Comparison of ENCODE assay signal across 19 mouse cellular contexts in the genomic region with DNA sequence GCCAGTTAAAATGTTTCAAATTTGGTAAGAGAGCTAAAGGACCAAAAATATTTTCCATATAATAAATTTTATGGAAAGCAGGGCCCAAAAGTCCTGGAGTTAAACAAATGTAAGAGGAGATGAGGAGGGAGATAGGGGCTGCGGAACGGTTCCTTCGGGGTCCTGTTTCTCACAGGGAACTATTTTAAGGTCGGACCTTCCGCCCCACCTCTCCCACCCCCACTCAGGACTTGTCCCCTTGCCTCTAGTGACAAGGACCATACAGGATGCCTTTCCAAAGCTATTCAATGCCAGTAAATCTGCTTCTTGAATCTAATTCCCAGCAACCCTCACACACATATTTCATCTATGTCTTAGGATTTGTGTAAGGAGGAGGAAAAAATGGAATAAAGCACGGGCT.
DNase-seq lines count a peak whose midpoint lies in the region; ATAC-seq and TF ChIP-seq lines count a peak whose summit lies in the region.
"Had no signal": no experiment of that assay in that cellular context is flagged by ENCODE, and none has a peak within 500 bp of the region (broad histone marks: within the 10 kb centered on the region; RNA-seq: fewer than 3 reads in every experiment).

No protein-coding gene starts in this region.

- WGBS in heart, adult 2 months, result 96% methylated on average over 6 of the region's 6 CpGs
- WGBS in heart, embryonic 12.5 days, result 91% methylated on average over 6 of the region's 6 CpGs
- WGBS in limb, embryonic 15.5 days, result 69% methylated on average over 6 of the region's 6 CpGs
- WGBS in midbrain, embryonic 11.5 days, result 96% methylated on average over 6 of the region's 6 CpGs

- no peak for DNase-seq in heart, adult 2 months
- DNase-seq in ZHBTc4 (ENCODE audit: low read depth, low spot score), result peak; percentile 61
- no peak for DNase-seq in lung, adult 18-20 months
- DNase-seq in midbrain, embryonic 11.5 days (ENCODE audit: low spot score, missing footprints), result no peak
- DNase-seq: adrenal gland, adult 2 months; adrenal gland, postnatal 25 days; cerebellum, adult 2 months; cerebellum, postnatal 10 days; heart, adult 18-20 months had no signal

- no peaks in the 10 kb centered on the region; the same call in 1 of the 2 replicates for H3K79me2 ChIP-seq in heart, adult 2 months (replicated peaks; ENCODE audit: control insufficient read depth, insufficient read depth, low read length)

- ATAC-seq in heart, embryonic 12.5 days (ENCODE audit: insufficient number of reproducible peaks, low FRiP score), result no peak
- ATAC-seq in limb, embryonic 15.5 days (ENCODE audit: insufficient number of reproducible peaks, low FRiP score, low TSS enrichment, low read depth), result no peak
- ATAC-seq in midbrain, embryonic 11.5 days (ENCODE audit: low FRiP score), result no peak
- ATAC-seq: forebrain, embryonic 14.5 days had no signal

- no peak overlapping the region for H3K4me2 ChIP-seq in heart, embryonic 12.5 days
- H3K4me2 ChIP-seq in limb, embryonic 15.5 days, result no peak overlapping the region
- H3K4me2 ChIP-seq in midbrain, embryonic 11.5 days, result no peak overlapping the region
- H3K4me2 ChIP-seq: heart, embryonic 11.5 days; hindbrain, embryonic 14.5 days had no signal

- H3K4me3 ChIP-seq in heart, adult 2 months, result no peak overlapping the region
- H3K4me3 ChIP-seq in heart, embryonic 12.5 days, result no peak overlapping the region
- peak overlapping the region; percentile 42 for H3K4me3 ChIP-seq in E14TG2a.4 (replicated peaks; ENCODE audit: low read length)
- H3K4me3 ChIP-seq in limb, embryonic 15.5 days, result no peak overlapping the region
- no peak overlapping the region for H3K4me3 ChIP-seq in midbrain, embryonic 11.5 days (ENCODE audit: low read depth, low read length)
- H3K4me3 ChIP-seq: embryonic facial prominence, embryonic 10.5 days; erythroblast, embryonic 14.5 days; forebrain, embryonic 10.5 days; hindbrain, embryonic 10.5 days had no signal

- TF ChIP-seq CTCF in heart, adult 2 months (IDR thresholded peaks at IDR 0.05), result no peak
- TF ChIP-seq CTCF in E14TG2a.4 (conservative IDR thresholded peaks at IDR 0.05; ENCODE audit: low read length), result no peak

- peaks cover 3% of the 10 kb centered on the region; the same call in 1 of the 2 replicates for H3K36me3 ChIP-seq in heart, adult 2 months (ENCODE audit: control insufficient read depth, insufficient read depth, low read length)
- no peaks in the 10 kb centered on the region for H3K36me3 ChIP-seq in heart, embryonic 12.5 days
- H3K36me3 ChIP-seq in E14TG2a.4 (ENCODE audit: insufficient read depth, low read length), result no peaks in the 10 kb centered on the region
- H3K36me3 ChIP-seq in limb, embryonic 15.5 days, result no peaks in the 10 kb centered on the region
- H3K36me3 ChIP-seq in midbrain, embryonic 11.5 days (ENCODE audit: control insufficient read depth, insufficient read depth, low read length), result no peaks in the 10 kb centered on the region
- H3K36me3 ChIP-seq: embryonic facial prominence, embryonic 10.5 days; forebrain, embryonic 10.5 days; hindbrain, embryonic 10.5 days had no signal

- peak overlapping the region; percentile 21 for H3K27ac ChIP-seq in heart, adult 2 months
- H3K27ac ChIP-seq in heart, embryonic 12.5 days (ENCODE audit: poor library complexity, severe bottlenecking), result no peak overlapping the region
- peak overlapping the region; percentile 27 for H3K27ac ChIP-seq in limb, embryonic 15.5 days
- no peak overlapping the region for H3K27ac ChIP-seq in midbrain, embryonic 11.5 days (ENCODE audit: low read depth, low read length)
- H3K27ac ChIP-seq: embryonic facial prominence, embryonic 10.5 days; forebrain, embryonic 10.5 days; hindbrain, embryonic 10.5 days; hindbrain, embryonic 14.5 days had no signal

- H3K4me1 ChIP-seq in heart, adult 2 months (ENCODE audit: control insufficient read depth, insufficient read depth, low read length), result peaks cover 12% of the 10 kb centered on the region
- H3K4me1 ChIP-seq in heart, embryonic 12.5 days (replicated peaks), result peaks cover 8% of the 10 kb centered on the region; the same call in 1 of the 2 replicates
- peaks cover 97% of the 10 kb centered on the region for H3K4me1 ChIP-seq in E14TG2a.4 (replicated peaks; ENCODE audit: low read depth, low read length)
- peaks cover 26% of the 10 kb centered on the region for H3K4me1 ChIP-seq in limb, embryonic 15.5 days
- H3K4me1 ChIP-seq in midbrain, embryonic 11.5 days (ENCODE audit: control insufficient read depth, insufficient read depth, low read length), result peaks cover 2% of the 10 kb centered on the region; the same call in 1 of the 2 replicates

- TF ChIP-seq POLR2A in heart, adult 2 months (IDR thresholded peaks at IDR 0.05; ENCODE audit: insufficient read depth, low read depth, low read length), result no peak

- intact Hi-C loops in heart, adult 2 months (cut with DNase I), result loop anchor here (1.0 kb wide), 1 partner anchor 132 kb away; no protein-coding TSS in a partner anchor

- no peaks in the 10 kb centered on the region for H3K27me3 ChIP-seq in heart, adult 2 months (ENCODE audit: control insufficient read depth, insufficient read depth, low read length)
- H3K27me3 ChIP-seq in heart, embryonic 12.5 days (replicated peaks), result no peaks in the 10 kb centered on the region
- no peaks in the 10 kb centered on the region for H3K27me3 ChIP-seq in E14TG2a.4 (ENCODE audit: insufficient read depth, low read length)
- no peaks in the 10 kb centered on the region for H3K27me3 ChIP-seq in limb, embryonic 15.5 days
- H3K27me3 ChIP-seq in midbrain, embryonic 11.5 days (ENCODE audit: control insufficient read depth, insufficient read depth, low read length), result no peaks in the 10 kb centered on the region

- no peaks in the 10 kb centered on the region for H3K9me3 ChIP-seq in heart, embryonic 12.5 days (replicated peaks)
- no peaks in the 10 kb centered on the region for H3K9me3 ChIP-seq in E14TG2a.4 (ENCODE audit: low read length)
- no peaks in the 10 kb centered on the region for H3K9me3 ChIP-seq in limb, embryonic 15.5 days
- no peaks in the 10 kb centered on the region for H3K9me3 ChIP-seq in midbrain, embryonic 11.5 days (ENCODE audit: control insufficient read depth, low read length)
- H3K9me3 ChIP-seq: embryonic facial prominence, embryonic 10.5 days; forebrain, embryonic 10.5 days; hindbrain, embryonic 10.5 days had no signal

- no peak overlapping the region for H3K9ac ChIP-seq in heart, adult 2 months (ENCODE audit: low read depth, low read length)
- no peak overlapping the region for H3K9ac ChIP-seq in heart, embryonic 12.5 days
- no peak overlapping the region for H3K9ac ChIP-seq in limb, embryonic 15.5 days
- no peak overlapping the region for H3K9ac ChIP-seq in midbrain, embryonic 11.5 days (ENCODE audit: low read length)
- H3K9ac ChIP-seq: hindbrain, embryonic 14.5 days had no signal

- TF ChIP-seq EP300 in heart, adult 2 months (IDR thresholded peaks at IDR 0.05; ENCODE audit: insufficient read depth, low read depth, low read length), result no peak

Comparison
In these comparisons a context has a peak if more than half of its experiments do, and no peak if none do; other contexts are left out.
1. H3K27ac ChIP-seq: peak in heart, adult 2 months (single experiment) and limb, embryonic 15.5 days (single experiment); none in heart, embryonic 12.5 days (single experiment) and midbrain, embryonic 11.5 days (single experiment).